Comparison of ENCODE assay signal across 8 mouse cellular contexts in the genomic region with DNA sequence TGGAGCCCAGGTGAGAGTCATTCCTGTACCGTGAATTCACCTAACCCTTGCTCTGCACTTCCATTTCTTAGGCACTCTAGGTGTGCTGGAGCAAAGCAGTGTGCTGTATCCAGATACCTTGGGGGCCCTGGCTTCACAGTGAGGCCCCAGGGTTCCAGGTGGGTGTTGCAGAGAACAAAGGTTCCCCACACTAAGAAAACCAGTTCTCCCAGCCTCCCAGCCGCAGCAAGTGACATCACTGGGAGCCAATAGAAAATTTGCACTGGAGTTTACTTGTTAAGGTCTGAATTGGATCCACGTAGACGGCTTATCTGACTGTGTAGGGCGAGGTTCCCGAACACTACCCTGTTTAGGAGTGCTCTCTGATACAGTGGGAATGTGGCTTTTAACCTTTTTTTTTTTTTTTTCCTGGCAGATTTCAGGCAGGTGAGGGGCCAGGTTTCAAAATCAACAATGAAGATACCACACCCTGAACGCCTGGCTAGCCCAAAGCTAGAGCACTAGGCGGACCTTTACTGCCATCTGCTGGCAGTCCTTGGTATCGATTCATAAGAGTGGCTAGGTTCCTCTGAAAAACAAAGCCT. TPM values are rescaled to one million over a fixed set of nuclear protein-coding genes. Genes with fewer than 3 reads are reported as not detected.
A peak's percentile ranks its signal among the peaks of the same experiment; 100 is the strongest.
DNase-seq lines count a peak whose midpoint lies in the region; ATAC-seq and TF ChIP-seq lines count a peak whose summit lies in the region.

No protein-coding gene starts in this region.

- no peaks in the 10 kb centered on the region for H3K4me1 ChIP-seq in cerebellum, adult 2 months (ENCODE audit: control insufficient read depth, insufficient read depth, low read length)
- no peaks in the 10 kb centered on the region for H3K4me1 ChIP-seq in forebrain, postnatal 0 days (ENCODE audit: insufficient read depth)
- H3K4me1 ChIP-seq in midbrain, embryonic 12.5 days: no peaks in the 10 kb centered on the region

- no peaks in the 10 kb centered on the region for H3K9me3 ChIP-seq in forebrain, postnatal 0 days (ENCODE audit: low read length)
- H3K9me3 ChIP-seq in midbrain, embryonic 12.5 days: no peaks in the 10 kb centered on the region

- peak; percentile 67 to 77 for DNase-seq in left cerebral cortex, adult 2 months (ENCODE audit: extremely low spot score in 1 of 2, low spot score in 2 of 2)
- DNase-seq in left cerebral cortex, adult 11 months (ENCODE audit: low spot score): no peak
- DNase-seq in cerebellum, adult 2 months: peak; percentile 42 to 63
- peak; percentile 88 for DNase-seq in forebrain, postnatal 0 days
- DNase-seq in induced T-regulatory cell, adult 2 months (ENCODE audit: low read depth): peak; percentile 88
- DNase-seq in left cerebral cortex, postnatal 36 days (ENCODE audit: low spot score in 2 of 2): peak; percentile 47 to 58
- DNase-seq in splenic B cell, adult 2 months (ENCODE audit: low read depth, low spot score): peak; percentile 85

- intact Hi-C loops in left cerebral cortex, adult 2 months (cut with DNase I): loop anchor here (1.0 to 10.0 kb wide), 3 partner anchors 572 to 1066 kb away; a partner anchor contains a TSS
- intact Hi-C loops in left cerebral cortex, postnatal 36 days (cut with DNase I): loop anchor here (1.0 to 5.0 kb wide), 2 partner anchors 572 to 1066 kb away; no protein-coding TSS in a partner anchor

- H3K4me2 ChIP-seq in forebrain, postnatal 0 days (ENCODE audit: low read depth): no peak overlapping the region
- H3K4me2 ChIP-seq in midbrain, embryonic 12.5 days (replicated peaks): no peak overlapping the region

- peak; percentile 75 for TF ChIP-seq CTCF in left cerebral cortex, adult 2 months (IDR thresholded peaks at IDR 0.05)
- peak; percentile 78 for TF ChIP-seq CTCF in cerebellum, adult 2 months (IDR thresholded peaks at IDR 0.05; ENCODE audit: borderline replicate concordance, insufficient read depth, low read depth, low read length)
- TF ChIP-seq CTCF in forebrain, postnatal 0 days (IDR thresholded peaks at IDR 0.05; ENCODE audit: low read depth): peak; percentile 85

- no peak overlapping the region for H3K4me3 ChIP-seq in left cerebral cortex, adult 2 months
- H3K4me3 ChIP-seq in cerebellum, adult 2 months (replicated peaks; ENCODE audit: insufficient read depth, low read depth, low read length): no peak overlapping the region
- H3K4me3 ChIP-seq in forebrain, postnatal 0 days (ENCODE audit: low read depth, low read length): no peak overlapping the region
- H3K4me3 ChIP-seq in midbrain, embryonic 12.5 days: no peak overlapping the region

- H3K27me3 ChIP-seq in cerebellum, adult 2 months (ENCODE audit: control insufficient read depth, insufficient read depth, low read length): no peaks in the 10 kb centered on the region
- no peaks in the 10 kb centered on the region for H3K27me3 ChIP-seq in forebrain, postnatal 0 days (ENCODE audit: insufficient read depth, low read length)
- peaks cover 19% of the 10 kb centered on the region; the same call in 1 of the 2 replicates for H3K27me3 ChIP-seq in midbrain, embryonic 12.5 days
- H3K27me3 ChIP-seq in splenic B cell, adult 2 months (ENCODE audit: control insufficient read depth, insufficient read depth, low read length, poor library complexity, severe bottlenecking): no peaks in the 10 kb centered on the region

- ATAC-seq in forebrain, postnatal 0 days: peak; percentile 87
- ATAC-seq in midbrain, embryonic 12.5 days (ENCODE audit: low FRiP score, low read depth): peak; percentile 57

- no peak for TF ChIP-seq POLR2A in cerebellum, adult 2 months (IDR thresholded peaks at IDR 0.05; ENCODE audit: borderline replicate concordance, insufficient read depth, low read length)

- no peak overlapping the region for H3K27ac ChIP-seq in left cerebral cortex, adult 2 months
- H3K27ac ChIP-seq in cerebellum, adult 2 months (ENCODE audit: insufficient read depth, low read length): no peak overlapping the region
- no peak overlapping the region for H3K27ac ChIP-seq in forebrain, postnatal 0 days (ENCODE audit: low read depth, low read length)
- H3K27ac ChIP-seq in midbrain, embryonic 12.5 days (replicated peaks): no peak overlapping the region

- H3K9ac ChIP-seq in forebrain, postnatal 0 days: no peak overlapping the region
- no peak overlapping the region for H3K9ac ChIP-seq in midbrain, embryonic 12.5 days (replicated peaks)

- 32% methylated on average over 9 of the region's 9 CpGs for WGBS in cerebellum, adult 2 months
- WGBS in forebrain, postnatal 0 days: 35% methylated on average over 9 of the region's 9 CpGs
- WGBS in midbrain, embryonic 12.5 days: 35% methylated on average over 9 of the region's 9 CpGs

- no peaks in the 10 kb centered on the region for H3K36me3 ChIP-seq in forebrain, postnatal 0 days (ENCODE audit: insufficient read depth)
- H3K36me3 ChIP-seq in midbrain, embryonic 12.5 days: no peaks in the 10 kb centered on the region
- H3K36me3 ChIP-seq in splenic B cell, adult 2 months (ENCODE audit: control insufficient read depth, insufficient read depth, low read length, poor library complexity, severe bottlenecking): no peaks in the 10 kb centered on the region

RNA-seq across cellular contexts. Expression of a gene that starts 24.1 kb away (rescaled TPM):
- 100 to 1,000 TPM; 851 to 933 TPM for total RNA-seq in left cerebral cortex, adult 2 months (2021)
- 1,010 and 1,165 TPM in 2 replicates for polyA plus RNA-seq in cerebellum, adult 2 months (2012; rRNA removed)
- 2,260 and 3,868 TPM in 2 replicates for total RNA-seq in forebrain, postnatal 0 days (2014; rRNA removed)
- 5,725 and 7,393 TPM in 2 replicates for polyA plus RNA-seq in forebrain, postnatal 0 days (2015; fragmentation: Nextera tagmentation; extraction: Ambion mirVana)
- total RNA-seq in left cerebral cortex, postnatal 36 days (2021): 100 to 1,000 TPM; 896 to 982 TPM
- polyA plus RNA-seq in midbrain, embryonic 12.5 days (2016; fragmentation: Nextera tagmentation; extraction: Ambion mirVana): 6,192 and 6,219 TPM in 2 replicates

RNA-seq across cellular contexts. Expression of a gene that starts 30.9 kb away (rescaled TPM):
- under 1 TPM; 0.14 to 0.16 TPM for total RNA-seq in left cerebral cortex, adult 2 months (2021)
- 0.14 TPM in 1 of 2 replicates, not detected in the other for polyA plus RNA-seq in cerebellum, adult 2 months (2012; rRNA removed)
- total RNA-seq in forebrain, postnatal 0 days (2014; rRNA removed): 0.31 and 0.52 TPM in 2 replicates
- polyA plus RNA-seq in forebrain, postnatal 0 days (2015; fragmentation: Nextera tagmentation; extraction: Ambion mirVana): not detected in 2 replicates
- under 1 TPM; 0.12 to 0.16 TPM for total RNA-seq in left cerebral cortex, postnatal 36 days (2021)
- 0.40 TPM in 1 of 2 replicates, not detected in the other for polyA plus RNA-seq in midbrain, embryonic 12.5 days (2016; fragmentation: Nextera tagmentation; extraction: Ambion mirVana)
